Mouse (Mus musculus): ENCODE data around the gene 4930513O06Rik. TPM values are rescaled to one million over a fixed set of nuclear protein-coding genes. Genes with fewer than 3 reads are reported as not detected.

The 4930513O06Rik gene
- polyA plus RNA-seq, 1 experiment from 2014 or later: not detected

DNA sequence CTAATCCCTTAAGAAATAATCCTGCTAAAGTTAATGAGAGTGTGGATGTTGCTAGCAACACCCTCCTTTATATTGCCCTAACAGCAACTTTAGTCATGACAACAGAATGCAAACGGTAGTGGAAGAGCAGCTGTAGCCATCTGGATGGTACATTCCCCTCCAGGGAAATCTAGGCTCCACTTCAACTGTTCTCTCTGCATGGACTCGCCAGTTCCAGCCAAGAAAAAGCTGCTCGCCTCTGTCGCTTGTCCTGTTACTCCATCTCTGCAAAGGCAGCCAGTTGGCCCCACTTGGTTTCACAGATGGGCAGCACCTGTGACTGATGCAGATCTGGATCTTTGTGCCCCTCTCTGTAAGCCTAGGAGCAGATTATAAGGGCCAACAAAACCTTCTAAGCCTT is 48.0 kb downstream of the 4930513O06Rik start:
- WGBS: 59% methylated on average over 4 of the region's 4 CpGs
- Histone ChIP-seq H3K36me3 (ENCODE audit: control insufficient read depth, insufficient read depth, low read length) (no peaks in the 10 kb centered on the region), H3K27ac (ENCODE audit: low read length) (no peak overlapping the region), H3K4me3 (ENCODE audit: low read length) (no peak overlapping the region), H3K4me2 (ENCODE audit: low read depth, low read length) (no peak overlapping the region), H3K4me1 (replicated peaks; ENCODE audit: control insufficient read depth, insufficient read depth, low read length) (no peaks in the 10 kb centered on the region), H3K9me3 (ENCODE audit: control insufficient read depth, low read length) (no peaks in the 10 kb centered on the region), H3K27me3 (ENCODE audit: control insufficient read depth, insufficient read depth, low read depth, low read length) (no peaks in the 10 kb centered on the region), H3K9ac (ENCODE audit: low read length) (no peak overlapping the region)
- ATAC-seq (ENCODE audit: low read depth): peak; percentile 66

Other genes starting within 250 kb of the 4930513O06Rik start
- gene Nrk, start 171.8 kb upstream of the 4930513O06Rik start, polyA plus RNA-seq (2015; fragmentation: Nextera tagmentation; extraction: Ambion mirVana): 13.2 and 16.2 TPM in 2 replicates
- 0.23 and 0.25 TPM in 2 replicates for gene Serpina7, start 1.0 kb upstream of the 4930513O06Rik start, polyA plus RNA-seq (2015; fragmentation: Nextera tagmentation; extraction: Ambion mirVana)
- not detected in 2 replicates for gene 4933428M09Rik, start 93.0 kb downstream of the 4930513O06Rik start, polyA plus RNA-seq (2015; fragmentation: Nextera tagmentation; extraction: Ambion mirVana)
- 41.4 and 45.6 TPM in 2 replicates for gene Mum1l1, start 123.8 kb downstream of the 4930513O06Rik start, polyA plus RNA-seq (2015; fragmentation: Nextera tagmentation; extraction: Ambion mirVana)
- gene Trap1a, start 247.4 kb downstream of the 4930513O06Rik start, polyA plus RNA-seq (2015; fragmentation: Nextera tagmentation; extraction: Ambion mirVana): not detected in 2 replicates

Data from lung, embryonic 16.5 days (tissue).